Mouse (Mus musculus) erythroid progenitor cell, adult 5-6 weeks (primary cell): ENCODE results near the gene Senp6. TPM values are rescaled to one million over a fixed set of nuclear protein-coding genes. Genes with fewer than 3 reads are reported as not detected.

ENCODE experiments used
- total RNA-seq, 2 experiments: library from RNA; stranded (forward) in 1 of 2; stranded (reverse) in 1 of 2; fragments of 150-400 nt in 1 of 2; fragments of 186-747, 209-891 nt in 1 of 2; gene quantifications; 2 replicates each; pipeline versions ENCODE4 v1.2.3 to v1.2.4; 2015 to 2017; ENCODE audit warnings: low replicate concordance in 2 of 2

Gene Senp6
- total RNA-seq, 2 experiments from 2014 or later, result 52.6 to 94.3 TPM

Other genes starting within 250 kb of the Senp6 start
- not detected in 2 replicates for gene Filip1, start 54.1 kb upstream of the Senp6 start, total RNA-seq (2015; ENCODE audit: low replicate concordance)
- gene Filip1, start 54.1 kb upstream of the Senp6 start, total RNA-seq (2017; ENCODE audit: low replicate concordance), result not detected in 2 replicates
- 5.4 TPM in 1 of 2 replicates, not detected in the other for gene Myo6, start 98.1 kb downstream of the Senp6 start, total RNA-seq (2015; ENCODE audit: low replicate concordance)
- 0.45 TPM in 1 of 2 replicates, not detected in the other for gene Myo6, start 98.1 kb downstream of the Senp6 start, total RNA-seq (2017; ENCODE audit: low replicate concordance)